Comparison of ENCODE assay signal across 9 mouse cellular contexts in the genomic region with DNA sequence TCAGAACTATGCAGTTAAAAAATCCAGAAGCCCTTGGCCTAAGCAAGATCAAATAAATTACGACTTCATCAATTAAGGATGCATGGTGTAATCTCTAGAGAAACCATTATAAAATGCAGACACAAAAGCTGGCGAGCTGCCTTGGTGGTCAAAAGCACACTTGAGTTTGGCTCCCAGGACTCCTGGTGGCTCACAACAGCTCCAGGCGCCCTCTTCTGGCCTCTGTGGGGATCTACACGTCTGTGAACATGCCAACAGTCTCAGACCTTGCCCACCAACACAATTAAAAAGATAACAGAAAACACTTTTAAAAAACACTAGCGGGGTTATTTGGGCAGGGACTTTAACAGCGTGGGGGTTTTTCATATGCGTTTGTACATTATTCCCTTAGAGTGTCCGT. TPM values are rescaled to one million over a fixed set of nuclear protein-coding genes. Genes with fewer than 3 reads are reported as not detected.
A peak's percentile ranks its signal among the peaks of the same experiment; 100 is the strongest.
DNase-seq lines count a peak whose midpoint lies in the region; ATAC-seq and TF ChIP-seq lines count a peak whose summit lies in the region.
"Had no signal": no experiment of that assay in that cellular context is flagged by ENCODE, and none has a peak within 500 bp of the region (broad histone marks: within the 10 kb centered on the region; RNA-seq: fewer than 3 reads in every experiment).

No protein-coding gene starts in this region.

- peak; percentile 93 for TF ChIP-seq CTCF in gastrocnemius, adult 2 months (IDR thresholded peaks at IDR 0.05)
- peak; percentile 79 for TF ChIP-seq CTCF in liver, embryonic 14.5 days (IDR thresholded peaks at IDR 0.05; ENCODE audit: low read depth)

- no peak for TF ChIP-seq EP300 in liver, embryonic 14.5 days (IDR thresholded peaks at IDR 0.05; ENCODE audit: low read depth)

- DNase-seq in B cell, adult 2 months: peak; percentile 70 to 72
- DNase-seq in ES-E14 (ENCODE audit: low read depth, low spot score): peak; percentile 68
- DNase-seq in cerebellum, adult 11-12 months: peak; percentile 4
- DNase-seq in gastrocnemius, adult 2 months: peak; percentile 74
- peak; percentile 84 for DNase-seq in kidney, postnatal 10 days
- peak; percentile 6 to 24 (median 10) for DNase-seq in liver, embryonic 14.5 days (ENCODE audit: low read depth in 3 of 3, low spot score in 3 of 3)
- peak; percentile 63 for DNase-seq in right cerebral cortex, adult 18-20 months
- peak; percentile 44 for DNase-seq in yolk sac, embryonic 10.5 days (ENCODE audit: low spot score)

- H3K4me1 ChIP-seq in ES-E14 (ENCODE audit: control insufficient read depth in 2 of 2, insufficient read depth in 2 of 2, low read length in 2 of 2, poor library complexity in 1 of 2): no peaks in the 10 kb centered on the region
- no peaks in the 10 kb centered on the region for H3K4me1 ChIP-seq in liver, embryonic 14.5 days (replicated peaks; ENCODE audit: control insufficient read depth in 2 of 2, insufficient read depth in 2 of 2, low read length in 1 of 2)

- no peaks in the 10 kb centered on the region for H3K36me3 ChIP-seq in ES-E14 (ENCODE audit: control insufficient read depth, insufficient read depth, low read length, poor library complexity, severe bottlenecking)
- H3K36me3 ChIP-seq in liver, embryonic 14.5 days (replicated peaks; ENCODE audit: control insufficient read depth, insufficient read depth, low read depth): no peaks in the 10 kb centered on the region
- H3K36me3 ChIP-seq: limb, embryonic 15.5 days had no signal

- no peak overlapping the region for H3K27ac ChIP-seq in ES-E14 (ENCODE audit: insufficient read depth, low read depth, low read length, poor library complexity, severe bottlenecking)
- no peak overlapping the region for H3K27ac ChIP-seq in gastrocnemius, adult 2 months
- H3K27ac ChIP-seq in liver, embryonic 14.5 days: no peak overlapping the region
- H3K27ac ChIP-seq: limb, embryonic 15.5 days had no signal

- H3K27me3 ChIP-seq in liver, embryonic 14.5 days (ENCODE audit: control insufficient read depth, insufficient read depth, low read length): no peaks in the 10 kb centered on the region
- H3K27me3 ChIP-seq: limb, embryonic 15.5 days had no signal

- no peak overlapping the region for H3K4me2 ChIP-seq in liver, embryonic 14.5 days (ENCODE audit: low read depth)
- H3K4me2 ChIP-seq: limb, embryonic 15.5 days had no signal

- ATAC-seq in liver, embryonic 14.5 days (ENCODE audit: insufficient read depth): no peak

- H3K9ac ChIP-seq in ES-E14 (ENCODE audit: insufficient read depth, low read depth, low read length, poor library complexity, severe bottlenecking): no peak overlapping the region
- H3K9ac ChIP-seq in liver, embryonic 14.5 days (replicated peaks): no peak overlapping the region
- H3K9ac ChIP-seq: limb, embryonic 15.5 days had no signal

- intact Hi-C loops in gastrocnemius, adult 2 months (cut with DNase I): loop anchor here (1.0 to 10.0 kb wide), 2 partner anchors 78 to 276 kb away; no protein-coding TSS in a partner anchor

- 17% methylated on average over 8 of the region's 8 CpGs for WGBS in liver, embryonic 14.5 days (ENCODE audit: insufficient replicate concordance)

- H3K9me3 ChIP-seq in ES-E14 (ENCODE audit: control insufficient read depth, insufficient read depth, low read depth, low read length): no peaks in the 10 kb centered on the region
- H3K9me3 ChIP-seq in liver, embryonic 14.5 days (ENCODE audit: control insufficient read depth, low read length): no peaks in the 10 kb centered on the region
- H3K9me3 ChIP-seq: limb, embryonic 15.5 days had no signal

- no peak overlapping the region for H3K4me3 ChIP-seq in ES-E14 (ENCODE audit: insufficient read depth in 1 of 2, low read depth in 1 of 2, low read length in 2 of 2, poor library complexity in 1 of 2, severe bottlenecking in 1 of 2)
- H3K4me3 ChIP-seq in gastrocnemius, adult 2 months: no peak overlapping the region
- no peak overlapping the region for H3K4me3 ChIP-seq in liver, embryonic 14.5 days (ENCODE audit: insufficient read depth in 1 of 2, low read depth in 2 of 2, low read length in 2 of 2)
- H3K4me3 ChIP-seq: limb, embryonic 15.5 days had no signal

- in situ Hi-C loops in ES-E14 (cut with MboI; ENCODE audit: low sequenced_read_pairs in 2 of 2, unreplicated experiment in 2 of 2): loop anchor here in 1 of 2 experiments (25.0 kb wide), 1 partner anchor 175 kb away; no protein-coding TSS in a partner anchor

TF ChIP-seq in ES-E14, 5 proteins besides CTCF, POLR2A, EP300 and RAD21:
- TF ChIP-seq ZC3H11A (IDR thresholded peaks at IDR 0.05; ENCODE audit: borderline replicate concordance, low read depth, low read length) (peak; percentile 78), MAFK (IDR thresholded peaks at IDR 0.05; ENCODE audit: insufficient read depth, low read depth, low read length) (no peak), CHD2 (IDR thresholded peaks at IDR 0.05; ENCODE audit: low read depth, low read length) (no peak)
TF ChIP-seq in ES-E14: peak in this region for 1.

RNA-seq across cellular contexts. Expression of gene Upk1b, which starts 12.4 kb away (rescaled TPM):
- 0.42 and 0.85 TPM in 2 replicates for total RNA-seq in ES-E14 (2012; rRNA removed)
- not detected for total RNA-seq in gastrocnemius, adult 2 months (2021)
- 0.73 and 1.1 TPM in 2 replicates for polyA plus RNA-seq in liver, embryonic 14.5 days (2012; rRNA removed)
- polyA plus RNA-seq in liver, embryonic 14.5 days (2014; fragmentation: Nextera tagmentation; extraction: Ambion mirVana): 2.0 and 2.4 TPM in 2 replicates

RNA-seq across cellular contexts. Expression of gene 4930435E12Rik, which starts 16.0 kb away (rescaled TPM):
- total RNA-seq in ES-E14 (2012; rRNA removed): 0.22 and 0.32 TPM in 2 replicates
- not detected for total RNA-seq in gastrocnemius, adult 2 months (2021)
- polyA plus RNA-seq in liver, embryonic 14.5 days (2012; rRNA removed): not detected in 2 replicates
- not detected in 2 replicates for polyA plus RNA-seq in liver, embryonic 14.5 days (2014; fragmentation: Nextera tagmentation; extraction: Ambion mirVana)
- polyA plus RNA-seq: limb, embryonic 15.5 days had no signal

Comparison
In these comparisons a context has a peak if more than half of its experiments do, and no peak if none do; other contexts are left out.
1. DNase-seq: peak in every context shown above with its lines; median percentile 84 in kidney, postnatal 10 days; 74 in gastrocnemius, adult 2 months; 71 in B cell, adult 2 months; 68 in ES-E14; 63 in right cerebral cortex, adult 18-20 months; 44 in yolk sac, embryonic 10.5 days; 10 in liver, embryonic 14.5 days; 4 in cerebellum, adult 11-12 months.